ENCODE assay signal across 25 mouse cellular contexts in the genomic region with DNA sequence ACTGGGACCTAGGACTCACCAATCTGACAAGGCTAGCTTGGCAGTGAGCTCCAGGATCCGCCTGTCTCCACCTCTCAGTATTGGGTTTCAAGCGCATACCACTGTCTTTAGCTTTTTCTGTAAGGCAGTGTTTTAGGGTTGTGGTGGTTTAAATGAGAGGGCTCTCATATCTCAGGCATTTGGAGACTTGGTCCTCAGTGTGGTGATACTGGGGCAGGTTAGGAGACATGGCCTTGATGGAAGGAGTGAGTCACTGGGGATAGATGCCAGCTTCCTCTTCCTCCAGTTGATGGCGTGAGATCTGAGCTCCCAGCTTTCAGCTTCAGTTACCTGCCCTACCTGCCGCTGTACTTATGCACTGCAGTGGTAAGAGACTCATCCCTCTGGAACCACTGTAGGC. TPM values are rescaled to one million over a fixed set of nuclear protein-coding genes. Genes with fewer than 3 reads are reported as not detected.
DNase-seq lines count a peak whose midpoint lies in the region; TF ChIP-seq lines count a peak whose summit lies in the region.
"Had no signal": no experiment of that assay in that cellular context is flagged by ENCODE, and none has a peak within 500 bp of the region (broad histone marks: within the 10 kb centered on the region; RNA-seq: fewer than 3 reads in every experiment).

No protein-coding gene starts in this region.

- peaks cover 1% of the 10 kb centered on the region; the same call in 1 of the 2 replicates for H3K36me3 ChIP-seq in spleen, adult 2 months (ENCODE audit: control insufficient read depth, insufficient read depth, low read length)
- H3K36me3 ChIP-seq in splenic B cell, adult 2 months (ENCODE audit: control insufficient read depth, insufficient read depth, low read length, poor library complexity, severe bottlenecking): no peaks in the 10 kb centered on the region; the same call in 1 of the 2 replicates
- H3K36me3 ChIP-seq: embryonic facial prominence, embryonic 13.5 days; embryonic facial prominence, embryonic 15.5 days; forebrain, embryonic 10.5 days; forebrain, embryonic 12.5 days had no signal

- H3K27me3 ChIP-seq in spleen, adult 2 months (ENCODE audit: control insufficient read depth, insufficient read depth, low read length): no peaks in the 10 kb centered on the region
- no peaks in the 10 kb centered on the region for H3K27me3 ChIP-seq in splenic B cell, adult 2 months (ENCODE audit: control insufficient read depth, insufficient read depth, low read length, poor library complexity, severe bottlenecking)
- H3K27me3 ChIP-seq: embryonic facial prominence, embryonic 13.5 days; embryonic facial prominence, embryonic 15.5 days; forebrain, embryonic 12.5 days; Patski had no signal

- H3K27ac ChIP-seq in spleen, adult 2 months (ENCODE audit: insufficient read depth, low read length): peak overlapping the region; percentile 9; the same call in 1 of the 2 replicates
- H3K27ac ChIP-seq: embryonic facial prominence, embryonic 13.5 days; embryonic facial prominence, embryonic 15.5 days; forebrain, embryonic 10.5 days; forebrain, embryonic 12.5 days had no signal

- H3K4me3 ChIP-seq in spleen, adult 2 months (ENCODE audit: extremely low read depth, insufficient read depth, insufficient read length): no peak overlapping the region
- H3K4me3 ChIP-seq: embryonic facial prominence, embryonic 13.5 days; embryonic facial prominence, embryonic 15.5 days; erythroblast, embryonic 14.5 days; forebrain, embryonic 10.5 days; forebrain, embryonic 12.5 days had no signal

- no peak for TF ChIP-seq POLR2A in spleen, adult 2 months (IDR thresholded peaks at IDR 0.05; ENCODE audit: low read depth, low read length)

- DNase-seq in adrenal gland, adult (ENCODE audit: inconsistent age in 2 of 2, low spot score in 1 of 2): peak; percentile 49 to 70
- no peak for DNase-seq in adrenal gland, adult 18-20 months (ENCODE audit: low spot score in 2 of 2)
- DNase-seq in adrenal gland, postnatal 36 days: peak; percentile 23 to 30
- no peak for DNase-seq in adrenal gland, adult 8-10 months
- no peak for DNase-seq in spleen, adult 2 months (ENCODE audit: low read depth in 1 of 2, low spot score in 2 of 2)
- no peak for DNase-seq in spleen, postnatal 14 days (ENCODE audit: low spot score in 2 of 2)
- DNase-seq in splenic B cell, adult 2 months (ENCODE audit: low read depth, low spot score): peak; percentile 18
- DNase-seq in embryo, embryonic 10 days (ENCODE audit: low spot score): no peak
- DNase-seq: adrenal gland, postnatal 14 days; cerebellum, adult 11-12 months; cerebellum, adult 2 months; cerebellum, adult 9-10 months; cerebellum, postnatal 10 days; cerebellum, postnatal 25 days; embryo, embryonic 11 days had no signal

- TF ChIP-seq CTCF in spleen, adult 2 months (IDR thresholded peaks at IDR 0.05; ENCODE audit: extremely low read depth, insufficient read depth, insufficient read length, insufficient replicate concordance): no peak

- no peaks in the 10 kb centered on the region; the same call in 1 of the 2 replicates for H3K4me1 ChIP-seq in spleen, adult 2 months (ENCODE audit: control insufficient read depth, insufficient read depth, insufficient read length)
- H3K4me1 ChIP-seq: embryonic facial prominence, embryonic 15.5 days; forebrain, embryonic 10.5 days; forebrain, embryonic 12.5 days had no signal

- 89% methylated on average over 4 of the region's 4 CpGs for WGBS in spleen, adult 2 months

RNA-seq across cellular contexts. Expression of a gene that starts 7.4 kb away (rescaled TPM):
- total RNA-seq in adrenal gland, adult 18-20 months (2021): 10 to 100 TPM; 49.7 to 67.3 TPM
- 10 to 100 TPM; 58.3 to 67.2 TPM for total RNA-seq in adrenal gland, postnatal 36 days (2021)
- 100 to 1,000 TPM in 2 of 4 experiments, 10 to 100 TPM in 2; 78.3 to 120 (median 96.1) TPM for total RNA-seq in adrenal gland, adult 8-10 months (2022)
- 35.7 and 42.7 TPM in 2 replicates for polyA plus RNA-seq in spleen, adult 2 months (2012; rRNA removed)

RNA-seq across cellular contexts. Expression of a gene that starts 22.7 kb away (rescaled TPM):
- total RNA-seq in adrenal gland, adult 18-20 months (2021): 1 to 10 TPM; 6.8 to 9.7 TPM
- total RNA-seq in adrenal gland, postnatal 36 days (2021): 10 to 100 TPM in 1 of 2 experiments, 1 to 10 TPM in 1; 7.3 to 10.1 TPM
- 10 to 100 TPM in 2 of 4 experiments, 1 to 10 TPM in 2; 5.4 to 28.6 (median 14.3) TPM for total RNA-seq in adrenal gland, adult 8-10 months (2022)
- polyA plus RNA-seq in spleen, adult 2 months (2012; rRNA removed): 0.26 and 0.32 TPM in 2 replicates
- polyA plus RNA-seq: activated CD4-positive, CD25-positive, alpha-beta regulatory T cell, adult 4 months; embryonic facial prominence, embryonic 11.5 days; embryonic facial prominence, embryonic 13.5 days; embryonic facial prominence, embryonic 15.5 days; erythroblast, embryonic 14.5 days; forebrain, embryonic 10.5 days; forebrain, embryonic 12.5 days; forebrain, embryonic 14.5 days; G1E; Patski had no signal

RNA-seq across cellular contexts. Expression of a gene that starts 25.8 kb away (rescaled TPM):
- total RNA-seq in adrenal gland, adult 18-20 months (2021): 1 to 10 TPM; 5.6 to 5.7 TPM
- total RNA-seq in adrenal gland, postnatal 36 days (2021): 1 to 10 TPM; 4.5 to 6.6 TPM
- 1 to 10 TPM; 3.5 to 8.0 (median 5.7) TPM for total RNA-seq in adrenal gland, adult 8-10 months (2022)
- polyA plus RNA-seq in spleen, adult 2 months (2012; rRNA removed): 0.54 and 0.81 TPM in 2 replicates

RNA-seq across cellular contexts. Expression of a gene that starts 48.4 kb away (rescaled TPM):
- 10 to 100 TPM in 1 of 2 experiments, 1 to 10 TPM in 1; 8.4 to 11.3 TPM for total RNA-seq in adrenal gland, adult 18-20 months (2021)
- 10 to 100 TPM in 1 of 2 experiments, 1 to 10 TPM in 1; 9.9 to 10.5 TPM for total RNA-seq in adrenal gland, postnatal 36 days (2021)
- total RNA-seq in adrenal gland, adult 8-10 months (2022): 10 to 100 TPM in 3 of 4 experiments, 1 to 10 TPM in 1; 8.8 to 21.1 (median 12.5) TPM
- polyA plus RNA-seq in spleen, adult 2 months (2012; rRNA removed): 0.53 and 0.62 TPM in 2 replicates

RNA-seq across cellular contexts. Expression of a gene that starts 53.1 kb away (rescaled TPM):
- total RNA-seq in adrenal gland, adult 18-20 months (2021): 10 to 100 TPM; 10.1 to 12.3 TPM
- total RNA-seq in adrenal gland, postnatal 36 days (2021): 10 to 100 TPM in 1 of 2 experiments, 1 to 10 TPM in 1; 9.6 to 10.7 TPM
- total RNA-seq in adrenal gland, adult 8-10 months (2022): 10 to 100 TPM in 2 of 4 experiments, 1 to 10 TPM in 2; 9.5 to 15.6 (median 12.6) TPM
- 2.9 TPM in 2 replicates for polyA plus RNA-seq in spleen, adult 2 months (2012; rRNA removed)

Comparison
In these comparisons a context has a peak if more than half of its experiments do, and no peak if none do; other contexts are left out.
1. DNase-seq: peak in adrenal gland, adult (2 of 2), adrenal gland, postnatal 36 days (2 of 2) and splenic B cell, adult 2 months (single experiment); none in adrenal gland, adult 18-20 months (0 of 2), adrenal gland, adult 8-10 months (single experiment), spleen, adult 2 months (0 of 2), spleen, postnatal 14 days (0 of 2) and embryo, embryonic 10 days (single experiment).